ENCODE assay signal across 8 mouse cellular contexts in genomic region chr2:9878564-9879081, GRCm38 (mm10). TPM values are rescaled to one million over a fixed set of nuclear protein-coding genes. Genes with fewer than 3 reads are reported as not detected.
DNase-seq lines count a peak whose midpoint lies in the region; ATAC-seq and TF ChIP-seq lines count a peak whose summit lies in the region.

No protein-coding gene starts in this region.

- H3K9ac ChIP-seq in CH12.LX (ENCODE audit: insufficient read depth, low read depth): peak overlapping the region; percentile 84
- peak overlapping the region; percentile 64; the same call in 1 of the 2 replicates for H3K9ac ChIP-seq in kidney, embryonic 14.5 days (ENCODE audit: low read depth, low read length)
- no peak overlapping the region for H3K9ac ChIP-seq in stomach, embryonic 15.5 days

- no peaks in the 10 kb centered on the region for H3K27me3 ChIP-seq in CH12.LX (replicated peaks)
- peaks cover 65% of the 10 kb centered on the region for H3K27me3 ChIP-seq in kidney, embryonic 14.5 days (ENCODE audit: control insufficient read depth, insufficient read depth, low read length)
- H3K27me3 ChIP-seq in stomach, embryonic 15.5 days (replicated peaks): peaks cover 63% of the 10 kb centered on the region

- no peak overlapping the region for H3K27ac ChIP-seq in CH12.LX (ENCODE audit: insufficient read depth, low read depth)
- peak overlapping the region; percentile 57; the same call in 1 of the 2 replicates for H3K27ac ChIP-seq in kidney, embryonic 14.5 days (ENCODE audit: low read depth, low read length)
- H3K27ac ChIP-seq in stomach, embryonic 15.5 days: no peak overlapping the region

- TF ChIP-seq EP300 in CH12.LX (IDR thresholded peaks at IDR 0.05; ENCODE audit: low read length): no peak

- 0% methylated on average over 28 of the region's 33 CpGs for WGBS in kidney, embryonic 14.5 days
- under 1% methylated on average over 24 of the region's 33 CpGs for WGBS in stomach, embryonic 15.5 days

- peaks cover 0 to 3% of the 10 kb centered on the region in 2 experiments for H3K36me3 ChIP-seq in CH12.LX (replicated peaks in 1 of 2; ENCODE audit: control insufficient read depth in 1 of 2, insufficient read depth in 1 of 2, low read length in 1 of 2)
- peaks cover 3% of the 10 kb centered on the region; the same call in 1 of the 2 replicates for H3K36me3 ChIP-seq in kidney, embryonic 14.5 days (ENCODE audit: control insufficient read depth, insufficient read depth, low read length)
- H3K36me3 ChIP-seq in stomach, embryonic 15.5 days: no peaks in the 10 kb centered on the region

- H3K4me2 ChIP-seq in CH12.LX (ENCODE audit: insufficient read depth, low read depth, poor library complexity, severe bottlenecking): peak overlapping the region; percentile 80
- peak overlapping the region; percentile 91 for H3K4me2 ChIP-seq in kidney, embryonic 14.5 days (replicated peaks; ENCODE audit: low read depth, low read length)
- peak overlapping the region; percentile 92 for H3K4me2 ChIP-seq in stomach, embryonic 15.5 days

- TF ChIP-seq POLR2A in CH12.LX (IDR thresholded peaks at IDR 0.05; ENCODE audit: low read depth, low read length): no peak

- in situ Hi-C loops in CH12.LX (cut with MboI; ENCODE audit: low pct_ligation_motif_present, low pct_unique_long_range_greater_than_20kb, low sequenced_read_pairs): loop anchor here (25.0 kb wide), 1 partner anchor 416 kb away; no protein-coding TSS in a partner anchor

- peak overlapping the region; percentile 52 to 69 (median 60) for H3K4me3 ChIP-seq in CH12.LX (replicated peaks in 1 of 3; ENCODE audit: low read depth in 2 of 3, low read length in 2 of 3, poor library complexity in 1 of 3)
- peak overlapping the region; percentile 42 for H3K4me3 ChIP-seq in kidney, embryonic 14.5 days (ENCODE audit: low read length)
- peak overlapping the region; percentile 48 for H3K4me3 ChIP-seq in stomach, embryonic 15.5 days (replicated peaks)

- H3K79me2 ChIP-seq in CH12.LX (replicated peaks; ENCODE audit: control insufficient read depth, extremely low read depth, insufficient read depth, poor library complexity, severe bottlenecking): no peaks in the 10 kb centered on the region

- peak; percentile 58 for ATAC-seq in kidney, embryonic 14.5 days (ENCODE audit: low FRiP score, low TSS enrichment)
- no peak for ATAC-seq in stomach, embryonic 15.5 days (ENCODE audit: insufficient read depth, low FRiP score, low read depth)

- peaks cover 3% of the 10 kb centered on the region for H3K9me3 ChIP-seq in CH12.LX (replicated peaks; ENCODE audit: low read length)
- H3K9me3 ChIP-seq in kidney, embryonic 14.5 days (ENCODE audit: control insufficient read depth, low read length): no peaks in the 10 kb centered on the region
- no peaks in the 10 kb centered on the region for H3K9me3 ChIP-seq in stomach, embryonic 15.5 days

- dilution Hi-C loops in CH12.LX (cut with MboI; ENCODE audit: extremely low pct_ligation_motif_present, extremely low pct_unique_long_range_greater_than_20kb, low sequenced_read_pairs): no loop called here

- 0 out of 4 replicates have a peak, but pooled peaks cover 0 to 2% of the 10 kb centered on the region in 2 experiments for H3K4me1 ChIP-seq in CH12.LX (ENCODE audit: control insufficient read depth in 1 of 2, insufficient read depth in 2 of 2)
- peaks cover 9% of the 10 kb centered on the region; the same call in 1 of the 2 replicates for H3K4me1 ChIP-seq in kidney, embryonic 14.5 days (ENCODE audit: control insufficient read depth, insufficient read depth, low read length)
- peaks cover 27% of the 10 kb centered on the region for H3K4me1 ChIP-seq in stomach, embryonic 15.5 days

- no peak for TF ChIP-seq RAD21 in CH12.LX (IDR thresholded peaks at IDR 0.05; ENCODE audit: low read depth, low read length)

- no peak for TF ChIP-seq CTCF in CH12.LX (conservative IDR thresholded peaks at IDR 0.05 in 1 of 2, IDR thresholded peaks at IDR 0.05 in 1 of 2; ENCODE audit: low read depth in 2 of 2, low read length in 2 of 2)

- peak; percentile 69 for DNase-seq in CH12.LX (ENCODE audit: extremely low read depth)
- peak; percentile 45 for DNase-seq in adrenal gland, postnatal 14 days
- peak; percentile 41 to 42 for DNase-seq in heart, adult 9 months (ENCODE audit: low spot score in 2 of 2)
- DNase-seq in lung, postnatal 14 days: peak; percentile 70
- DNase-seq in layer of hippocampus, postnatal 36 days: no peak
- DNase-seq in layer of hippocampus, adult 9-11 months: no peak

TF ChIP-seq in CH12.LX, 34 proteins besides CTCF, POLR2A, EP300 and RAD21:
- no peak for TF ChIP-seq JUND (conservative IDR thresholded peaks at IDR 0.05; ENCODE audit: low read depth, low read length)
- TF ChIP-seq MAZ (IDR thresholded peaks at IDR 0.05; ENCODE audit: low read depth, low read length): 0 out of 2 replicates have a peak, but pooled peaks have one; percentile 42
- TF ChIP-seq SIN3A (IDR thresholded peaks at IDR 0.05; ENCODE audit: low read length): peak; percentile 49
- no peak for TF ChIP-seq HCFC1 (IDR thresholded peaks at IDR 0.05; ENCODE audit: low read depth, low read length)
- TF ChIP-seq IRF4 (IDR thresholded peaks at IDR 0.05; ENCODE audit: low read depth, low read length): 0 out of 2 replicates have a peak, but pooled peaks have one; percentile 9
- no peak for TF ChIP-seq PAX5 (IDR thresholded peaks at IDR 0.05; ENCODE audit: low read length)
- 0 out of 2 replicates have a peak, but pooled peaks have one; percentile 11 for TF ChIP-seq CHD2 (IDR thresholded peaks at IDR 0.05; ENCODE audit: low read length)
- TF ChIP-seq UBTF (IDR thresholded peaks at IDR 0.05; ENCODE audit: low read depth, low read length): peak; percentile 40; the same call in 1 of the 2 replicates
- peak; percentile 35; the same call in 1 of the 2 replicates for TF ChIP-seq MAX (IDR thresholded peaks at IDR 0.05; ENCODE audit: low read length)
- TF ChIP-seq MXI1 (IDR thresholded peaks at IDR 0.05; ENCODE audit: low read depth, low read length): peak; percentile 70
TF ChIP-seq in CH12.LX: peak in this region for 7.

RNA-seq across cellular contexts. Expression of gene 4930412O13Rik, which starts 2.4 kb away (rescaled TPM):
- total RNA-seq in CH12.LX (2012; rRNA removed): not detected in 2 replicates
- not detected in 2 replicates for total RNA-seq in CH12.LX (2014; rRNA removed)
- polyA plus RNA-seq in CH12.LX (2012; ENCODE audit: insufficient read length, low read depth): not detected in 2 replicates
- total RNA-seq in adrenal gland, postnatal 14 days (2021): 1.3 and 1.4 TPM in 2 replicates
- polyA plus RNA-seq in kidney, embryonic 14.5 days (2014; fragmentation: Nextera tagmentation; extraction: Ambion mirVana): 3.7 and 4.4 TPM in 2 replicates
- polyA plus RNA-seq in stomach, embryonic 15.5 days (2015; fragmentation: Nextera tagmentation; extraction: Ambion mirVana): not detected in 2 replicates
- total RNA-seq in layer of hippocampus, postnatal 36 days (2021): not detected

RNA-seq across cellular contexts. Expression of gene 9230102O04Rik, which starts 10.7 kb away (rescaled TPM):
- total RNA-seq in CH12.LX (2012; rRNA removed) (0.17 and 0.38 TPM in 2 replicates), CH12.LX (2014; rRNA removed) (not detected in 2 replicates)
- polyA plus RNA-seq in CH12.LX (2012; ENCODE audit: insufficient read length, low read depth): not detected in 2 replicates
- not detected in 2 replicates for total RNA-seq in adrenal gland, postnatal 14 days (2021)
- 5.0 and 6.4 TPM in 2 replicates for polyA plus RNA-seq in kidney, embryonic 14.5 days (2014; fragmentation: Nextera tagmentation; extraction: Ambion mirVana)
- polyA plus RNA-seq in stomach, embryonic 15.5 days (2015; fragmentation: Nextera tagmentation; extraction: Ambion mirVana): not detected in 2 replicates
- total RNA-seq in layer of hippocampus, postnatal 36 days (2021): not detected

RNA-seq across cellular contexts. Expression of gene Gata3, which starts 11.2 kb away (rescaled TPM):
- total RNA-seq in CH12.LX (2012; rRNA removed) (0.08 and 0.34 TPM in 2 replicates), CH12.LX (2014; rRNA removed) (0.11 and 0.20 TPM in 2 replicates)
- 0.50 and 0.63 TPM in 2 replicates for polyA plus RNA-seq in CH12.LX (2012; ENCODE audit: insufficient read length, low read depth)
- total RNA-seq in adrenal gland, postnatal 14 days (2021): 17.3 and 19.1 TPM in 2 replicates
- 59.7 and 87.4 TPM in 2 replicates for polyA plus RNA-seq in kidney, embryonic 14.5 days (2014; fragmentation: Nextera tagmentation; extraction: Ambion mirVana)
- 4.5 and 4.6 TPM in 2 replicates for polyA plus RNA-seq in stomach, embryonic 15.5 days (2015; fragmentation: Nextera tagmentation; extraction: Ambion mirVana)
- under 1 TPM in 1 of 2 experiments, not detected in 1; 0.15 TPM for total RNA-seq in layer of hippocampus, postnatal 36 days (2021)

Comparison
In these comparisons a context has a peak if more than half of its experiments do, and no peak if none do; other contexts are left out.
1. DNase-seq: peak in CH12.LX (single experiment), adrenal gland, postnatal 14 days (single experiment), heart, adult 9 months (2 of 2) and lung, postnatal 14 days (single experiment); none in layer of hippocampus, postnatal 36 days (0 of 2) and layer of hippocampus, adult 9-11 months (single experiment).
2. RNA of gene Gata3, which starts 11.2 kb away (total RNA-seq): 17.3 to 19.1 TPM in adrenal gland, postnatal 14 days; 0.15 TPM in layer of hippocampus, postnatal 36 days and 0.08 to 0.34 TPM in CH12.LX; every median in the first group is over 10 times any median in the second.
3. Peak in every context shown above with its lines, with median percentiles within 50 percentile points of each other: H3K4me2 ChIP-seq and H3K4me3 ChIP-seq.